Mouse (Mus musculus) erythroblast, adult 5-6 weeks (primary cell): ENCODE measurements around the gene Serpinb6b. TPM values are rescaled to one million over a fixed set of nuclear protein-coding genes. Genes with fewer than 3 reads are reported as not detected.

ENCODE experiments used
- ATAC-seq: replicated peaks from 2 replicates; pipeline ENCODE4 v1.8.0; 2016; ENCODE audit warnings: moderate number of reproducible peaks, mild to moderate bottlenecking, moderate TSS enrichment, inconsistent platforms; ENCODE audit not compliant: poor library complexity, low FRiP score, severe bottlenecking
- total RNA-seq, 2 experiments: library from RNA; stranded (forward) in 1 of 2; stranded (reverse) in 1 of 2; fragments of 150-400 nt in 1 of 2; fragments of 200-764, 138-1000 nt in 1 of 2; gene quantifications; 2 replicates each; pipeline versions ENCODE4 v1.2.3 to v1.2.4; 2015 to 2017; ENCODE audit warnings: low replicate concordance in 2 of 2

Gene Serpinb6b
- total RNA-seq, 2 experiments from 2014 or later, result 24.2 to 25.4 TPM

DNA sequence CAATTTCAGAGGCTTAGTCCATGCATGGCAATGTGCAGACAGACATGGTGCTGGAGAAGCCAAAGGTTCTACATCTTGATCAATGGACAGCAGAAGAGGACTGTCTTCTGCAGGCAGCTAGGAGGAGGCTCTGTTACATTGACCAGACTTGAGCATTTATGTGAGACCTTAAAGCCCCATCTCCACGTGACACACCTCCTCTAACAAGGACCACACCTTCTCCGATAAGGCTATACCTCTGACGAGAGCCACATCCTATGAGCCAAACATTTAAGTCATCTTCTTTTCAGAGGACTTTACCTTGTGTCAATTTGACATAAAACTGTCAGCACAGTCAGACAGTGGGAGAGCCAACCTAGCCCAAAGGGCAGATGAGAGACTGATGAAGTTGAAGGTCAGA, 5.8 kb downstream of the Serpinb6b start:
- ATAC-seq, result 0 out of 2 replicates have a peak, but pooled peaks have one; percentile 16

DNA sequence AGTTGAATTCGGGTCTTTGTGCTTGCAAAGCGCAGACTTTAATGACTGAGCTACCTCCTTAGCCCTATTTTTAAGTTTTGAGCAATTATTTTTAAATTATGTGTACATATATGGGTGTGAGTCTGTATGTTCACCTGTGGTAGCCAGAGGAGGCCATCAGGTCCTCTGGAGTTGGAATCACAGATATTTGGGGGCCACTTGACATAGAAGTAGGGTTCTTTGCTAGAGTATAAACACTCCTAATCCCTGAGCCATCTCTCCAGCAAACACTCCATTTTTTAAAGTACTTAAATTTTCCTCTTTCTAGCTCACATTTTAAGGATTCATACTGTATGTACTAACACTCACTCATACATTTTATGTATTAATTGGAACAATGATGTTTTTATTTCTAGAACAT, 9.3 kb downstream of the Serpinb6b start:
- no peak for ATAC-seq

DNA sequence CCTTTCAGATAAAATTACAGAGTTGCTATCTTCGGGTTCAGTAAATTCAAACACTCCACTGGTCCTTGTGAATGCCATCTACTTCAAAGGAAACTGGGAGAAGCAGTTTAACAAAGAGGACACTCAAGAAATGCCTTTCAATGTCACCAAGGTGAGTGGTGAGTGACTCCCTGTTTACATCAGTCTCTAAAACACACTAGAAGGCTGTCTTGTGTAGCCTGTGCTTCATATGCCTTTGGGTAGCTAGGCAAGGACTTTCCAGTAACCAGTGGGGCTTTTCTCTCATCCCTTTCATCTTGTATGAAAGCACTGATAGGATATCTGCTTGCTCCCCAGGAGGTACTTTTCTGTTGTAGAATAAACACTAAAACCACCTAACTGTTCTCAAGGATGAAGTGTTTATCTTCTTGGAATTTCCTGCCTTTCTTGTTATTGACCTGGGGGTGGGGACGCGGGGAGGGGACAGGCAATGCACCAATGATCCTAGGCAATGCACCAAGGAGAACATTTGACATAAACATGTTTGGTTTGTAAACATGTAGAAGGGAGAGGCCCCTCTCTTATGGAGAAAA, 10.0 kb downstream of the Serpinb6b start:
- ATAC-seq, result no peak

GRCm38 (mm10) chr13:32975710-32976109, 10.7 kb downstream of the Serpinb6b start:
- no peak for ATAC-seq

DNA sequence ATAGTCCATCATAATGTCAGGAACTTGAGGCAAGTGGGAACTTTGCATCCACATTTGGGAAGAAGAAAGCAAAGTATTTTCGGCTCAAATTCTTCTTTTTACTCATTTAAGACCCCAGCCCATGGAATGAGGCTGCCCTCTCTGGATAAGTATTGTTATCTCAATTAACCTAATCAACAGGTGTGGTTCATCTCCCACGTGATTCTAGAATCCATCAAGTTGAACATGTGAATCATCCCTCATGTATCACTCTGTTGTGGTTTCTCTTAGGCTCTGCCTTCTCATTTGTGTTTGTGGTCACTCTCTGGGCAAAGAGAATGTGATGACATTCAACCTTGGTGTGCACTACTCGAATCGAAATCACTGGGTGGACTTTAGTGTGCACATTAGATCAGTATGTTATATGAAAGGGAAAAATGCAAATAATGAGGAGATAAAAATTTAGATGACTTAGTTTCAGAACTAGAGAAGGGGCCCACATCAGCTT, 17.6 kb downstream of the Serpinb6b start:
- no peak for ATAC-seq

- 0 out of 2 replicates have a peak, but pooled peaks have one; percentile 44 for ATAC-seq
These were observed 21.2 kb downstream of the Serpinb6b start for GRCm38 (mm10) chr13:32986256-32986655.

DNA sequence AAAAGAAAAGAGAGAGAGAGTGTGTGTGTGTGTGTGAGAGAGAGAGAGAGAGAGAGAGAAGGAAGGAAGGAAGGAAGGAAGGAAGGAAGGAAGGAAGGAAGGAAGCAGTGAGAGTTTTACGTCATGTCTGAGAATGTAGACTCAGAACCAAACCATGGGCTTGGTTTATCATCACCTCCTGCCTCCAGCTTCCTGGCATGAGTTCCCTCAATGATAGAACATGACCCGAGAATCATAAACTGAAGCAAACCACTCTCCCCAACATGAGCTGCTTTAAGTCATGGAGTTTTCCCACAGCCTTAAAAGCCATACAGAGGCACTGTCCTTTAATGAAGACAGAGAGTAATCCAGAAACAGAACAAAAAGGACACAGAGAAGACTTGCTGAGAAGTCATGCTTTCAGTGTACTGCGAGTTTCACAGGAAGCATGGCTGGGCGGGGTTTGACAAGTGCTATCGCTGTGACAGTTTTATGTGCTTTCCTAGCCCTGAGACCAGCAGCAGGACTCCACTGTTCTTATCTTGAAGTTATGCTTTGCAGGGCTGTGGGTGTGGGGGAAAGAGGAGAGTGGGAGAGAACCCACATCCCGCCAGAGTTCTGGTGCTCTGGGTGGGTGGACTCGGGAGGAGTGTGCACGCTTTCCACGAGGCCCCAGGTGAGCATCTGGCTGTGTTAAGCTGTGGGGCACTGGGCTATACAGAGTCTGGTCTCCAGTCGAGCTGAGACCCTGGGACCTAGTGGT, 28.3 kb downstream of the Serpinb6b start:
- ATAC-seq, result peak; percentile 97

- no peak for ATAC-seq
These were observed 28.9 kb downstream of the Serpinb6b start for GRCm38 (mm10) chr13:32993894-32994242.

GRCm38 (mm10) chr13:32995051-32995450, 30.0 kb downstream of the Serpinb6b start:
- no peak for ATAC-seq

- ATAC-seq, result no peak
These were observed 36.3 kb downstream of the Serpinb6b start for GRCm38 (mm10) chr13:33001341-33001740.

DNA sequence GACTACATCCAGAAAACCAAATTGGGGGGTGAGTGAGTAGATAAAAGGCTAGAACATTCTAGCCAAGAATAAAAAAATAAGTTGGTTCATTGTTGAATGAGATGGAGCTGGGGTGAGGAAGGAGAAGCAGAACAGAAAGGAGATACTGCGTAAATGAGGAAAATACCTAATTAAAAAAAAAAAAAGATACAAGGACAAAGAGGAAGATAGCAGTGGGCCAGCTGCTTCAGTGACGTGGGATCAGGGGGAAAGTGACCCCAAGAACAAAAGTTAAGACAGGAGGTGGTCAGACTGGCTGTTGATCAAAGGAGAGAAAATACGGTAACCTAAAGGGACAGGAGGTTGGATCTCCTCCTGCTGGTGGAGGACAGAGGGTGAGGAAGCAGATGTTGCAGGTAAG, 37.9 kb downstream of the Serpinb6b start, which contains the start of gene Serpinb9:
Gene Serpinb9, plus strand, starts transcription at position 301 of the 400 bp plus-strand sequence.
- ATAC-seq, result no peak

GRCm38 (mm10) chr13:33003523-33004413, 38.8 kb downstream of the Serpinb6b start:
- peak; percentile 79 for ATAC-seq

DNA sequence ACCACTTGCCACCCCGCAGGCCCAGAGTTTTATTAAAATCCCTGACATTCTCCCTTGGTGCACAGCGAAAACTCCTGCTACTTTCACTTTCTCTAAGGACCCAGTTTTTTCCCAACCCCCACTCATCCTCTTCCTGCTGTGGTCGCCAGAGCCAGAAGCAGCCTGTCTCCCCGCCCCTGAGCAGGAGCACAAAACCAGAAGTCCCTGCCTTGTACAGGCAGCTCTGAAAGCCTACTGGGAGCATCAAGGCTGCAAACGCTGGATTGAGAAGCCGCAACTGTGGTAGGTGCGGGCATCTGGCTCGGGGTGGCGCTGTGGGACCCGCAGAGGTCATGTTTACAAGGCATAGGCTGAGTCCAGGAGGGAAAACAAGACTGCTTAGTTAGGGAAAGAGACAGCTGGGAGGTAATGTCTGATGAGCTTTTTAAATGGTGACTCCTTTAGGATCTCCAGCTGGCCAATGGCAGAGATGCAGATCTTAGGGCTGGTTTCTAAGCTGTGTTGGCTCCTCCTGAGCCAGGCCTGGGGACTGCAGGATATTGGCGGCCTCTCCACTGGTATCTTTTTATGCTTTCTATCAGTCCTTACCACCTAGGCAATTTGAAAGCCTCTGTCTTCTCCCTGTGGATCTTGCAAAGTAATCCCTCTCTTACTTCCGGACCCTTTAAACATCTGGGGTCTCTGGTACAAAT, 39.6 kb downstream of the Serpinb6b start:
- peak; percentile 90 for ATAC-seq

- ATAC-seq, result peak; percentile 26; the same call in 1 of the 2 replicates
These were observed 40.6 kb downstream of the Serpinb6b start for GRCm38 (mm10) chr13:33005501-33006075.

DNA sequence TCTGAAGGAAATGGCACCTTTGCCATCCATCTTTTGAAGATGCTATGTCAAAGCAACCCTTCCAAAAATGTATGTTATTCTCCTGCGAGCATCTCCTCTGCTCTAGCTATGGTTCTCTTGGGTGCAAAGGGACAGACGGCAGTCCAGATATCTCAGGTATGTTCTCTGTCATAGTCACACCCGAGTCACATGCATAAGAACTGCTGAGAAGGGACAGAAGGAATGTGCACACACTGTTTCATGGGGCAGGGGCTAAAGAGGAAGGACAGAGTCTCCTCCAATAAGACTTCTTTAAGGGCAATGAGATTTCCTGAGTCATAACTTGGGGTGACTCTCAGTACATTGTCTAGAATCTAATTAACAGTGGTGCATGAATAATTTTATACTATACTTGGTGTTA, 41.5 kb downstream of the Serpinb6b start:
- ATAC-seq, result no peak

- ATAC-seq, result no peak
These were observed 47.4 kb downstream of the Serpinb6b start for GRCm38 (mm10) chr13:33012395-33012794.

- no peak for ATAC-seq
These were observed 48.3 kb downstream of the Serpinb6b start for GRCm38 (mm10) chr13:33013271-33013670.

DNA sequence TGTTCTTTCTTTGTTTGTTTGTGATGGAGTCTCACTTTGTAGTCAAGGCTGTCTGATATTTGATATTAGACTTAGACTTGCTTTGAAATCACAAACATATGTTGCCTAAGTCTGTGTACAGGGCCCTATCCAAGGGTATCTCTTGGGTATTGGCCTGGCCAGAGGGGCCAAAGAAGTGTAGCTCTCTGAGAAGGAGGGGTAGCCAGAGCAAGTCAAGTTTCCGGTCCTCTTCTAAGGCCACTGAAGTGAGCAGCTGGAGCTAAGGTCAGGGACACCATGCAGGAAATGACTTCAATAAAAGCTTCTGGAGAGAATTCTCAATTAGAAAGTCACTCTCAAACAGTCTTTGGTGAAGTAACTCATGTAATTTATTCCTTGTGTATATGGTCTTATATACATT, 57.4 kb downstream of the Serpinb6b start:
- ATAC-seq, result no peak

DNA sequence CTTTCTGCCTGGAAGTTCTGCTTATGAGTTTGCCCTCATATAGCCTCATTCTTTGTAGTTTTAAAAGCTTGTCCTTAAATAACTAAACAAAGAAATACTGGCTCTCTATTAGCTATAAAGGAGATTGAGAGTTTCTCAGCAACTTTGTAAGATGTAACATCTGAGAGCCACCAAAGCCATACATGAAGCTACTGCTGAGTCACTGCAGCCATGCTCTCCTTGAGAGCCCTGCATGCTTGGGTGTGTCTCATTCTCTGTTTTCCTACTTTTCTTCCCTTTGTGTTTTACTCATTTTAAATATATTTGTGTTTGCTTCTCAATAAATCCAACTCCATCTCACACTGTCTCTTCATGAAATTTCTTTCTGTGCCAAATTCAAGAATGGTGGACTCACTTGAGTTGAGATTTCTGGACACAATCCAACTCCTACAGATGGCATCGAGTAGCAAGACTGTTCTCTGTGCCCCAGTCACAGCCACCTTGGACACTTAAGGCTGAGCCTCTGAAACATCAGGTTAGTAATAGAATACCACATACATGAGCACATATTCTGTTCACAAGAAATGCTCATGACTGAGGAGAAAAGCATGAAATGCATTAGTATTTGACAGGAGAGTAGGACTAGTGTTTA, 61.5 kb downstream of the Serpinb6b start:
- ATAC-seq, result no peak
